Mouse (Mus musculus) heart, embryonic 14.5 days (tissue): Measurements from ENCODE around the gene Atg10. TPM values are rescaled to one million over a fixed set of nuclear protein-coding genes. Genes with fewer than 3 reads are reported as not detected.

Experiments used
- ATAC-seq: fragments of 200-750 bp; cut with Nextera tagmentation; 2 replicates; pipeline ENCODE4 v1.8.0; 2017; ENCODE audit warnings: low read depth, moderate TSS enrichment; ENCODE audit not compliant: insufficient number of reproducible peaks, insufficient read depth, low FRiP score
- H3K27ac ChIP-seq, 2 experiments: fragments of 200-500 bp in 1 of 2; fragments of 300-500 bp in 1 of 2; sonication (generic) in 1 of 2; replicated peaks in 1 of 2; 2 replicates each; pipeline ENCODE4 v1.5.1; 2012 to 2014; ENCODE audit warnings: low read depth in 2 of 2, low read length in 2 of 2, control low read depth in 1 of 2, mild to moderate bottlenecking in 1 of 2, mixed read lengths in 1 of 2; ENCODE audit not compliant: control insufficient read depth in 1 of 2, insufficient read depth in 1 of 2
- H3K27me3 ChIP-seq: fragments of 300-500 bp; sonication (generic); 2 replicates; pipeline ENCODE4 v1.6.1; 2014; ENCODE audit warnings: mild to moderate bottlenecking, low read length, control low read depth; ENCODE audit not compliant: control insufficient read depth, insufficient read depth
- H3K36me3 ChIP-seq: fragments of 300-500 bp; sonication (generic); 2 replicates; pipeline ENCODE4 v1.6.1; 2014; ENCODE audit warnings: mild to moderate bottlenecking, control low read depth, low read length, mixed read lengths; ENCODE audit not compliant: control insufficient read depth, insufficient read depth
- H3K4me1 ChIP-seq, 2 experiments: fragments of 200-500 bp in 1 of 2; fragments of 300-500 bp in 1 of 2; sonication (generic) in 1 of 2; 2 replicates each; pipeline ENCODE4 v1.6.1; 2012 to 2014; ENCODE audit warnings: low read length in 2 of 2, control low read depth in 1 of 2, mixed read lengths in 1 of 2; ENCODE audit not compliant: control insufficient read depth in 2 of 2, insufficient read depth in 2 of 2
- H3K4me2 ChIP-seq: fragments of 300-500 bp; sonication (generic); 2 replicates; pipeline ENCODE4 v1.6.1; 2014; ENCODE audit warnings: mild to moderate bottlenecking, low read length
- H3K4me3 ChIP-seq, 2 experiments: fragments of 200-500 bp in 1 of 2; fragments of 300-500 bp in 1 of 2; sonication (generic) in 1 of 2; 2 replicates each; pipeline ENCODE4 v1.5.1; 2012 to 2014; ENCODE audit warnings: low read length in 2 of 2, mild to moderate bottlenecking in 2 of 2, control low read depth in 1 of 2, low read depth in 1 of 2, moderate library complexity in 1 of 2; ENCODE audit not compliant: control insufficient read depth in 1 of 2, insufficient read depth in 1 of 2
- H3K9ac ChIP-seq: fragments of 300-500 bp; sonication (generic); 2 replicates; pipeline ENCODE4 v1.6.1; 2014; ENCODE audit warnings: mild to moderate bottlenecking, low read length
- H3K9me3 ChIP-seq: fragments of 300-500 bp; sonication (generic); 2 replicates; pipeline ENCODE4 v1.6.1; 2016; ENCODE audit warnings: low read length, control low read depth; ENCODE audit not compliant: control insufficient read depth
- WGBS: fragments of 180-500 bp; shearing (Covaris S2); extraction: QIAGEN DNeasy Blood & Tissue Kit; methylation state at CpG from one replicate; pipeline ENCODE4 v1.1.7; 2014; 5-methylcytosine and 5-hydroxymethylcytosine counted together
- polyA plus RNA-seq: library from polyadenylated mRNA; unstranded; fragments of >200 nt; fragmentation: Nextera tagmentation; extraction: Ambion mirVana; gene quantifications from 2 replicates; pipeline ENCODE4 v1.2.1, GENCODE M21; 2014

Gene Atg10
- polyA plus RNA-seq, 1 experiment from 2014 or later, result 36.4 TPM

DNA sequence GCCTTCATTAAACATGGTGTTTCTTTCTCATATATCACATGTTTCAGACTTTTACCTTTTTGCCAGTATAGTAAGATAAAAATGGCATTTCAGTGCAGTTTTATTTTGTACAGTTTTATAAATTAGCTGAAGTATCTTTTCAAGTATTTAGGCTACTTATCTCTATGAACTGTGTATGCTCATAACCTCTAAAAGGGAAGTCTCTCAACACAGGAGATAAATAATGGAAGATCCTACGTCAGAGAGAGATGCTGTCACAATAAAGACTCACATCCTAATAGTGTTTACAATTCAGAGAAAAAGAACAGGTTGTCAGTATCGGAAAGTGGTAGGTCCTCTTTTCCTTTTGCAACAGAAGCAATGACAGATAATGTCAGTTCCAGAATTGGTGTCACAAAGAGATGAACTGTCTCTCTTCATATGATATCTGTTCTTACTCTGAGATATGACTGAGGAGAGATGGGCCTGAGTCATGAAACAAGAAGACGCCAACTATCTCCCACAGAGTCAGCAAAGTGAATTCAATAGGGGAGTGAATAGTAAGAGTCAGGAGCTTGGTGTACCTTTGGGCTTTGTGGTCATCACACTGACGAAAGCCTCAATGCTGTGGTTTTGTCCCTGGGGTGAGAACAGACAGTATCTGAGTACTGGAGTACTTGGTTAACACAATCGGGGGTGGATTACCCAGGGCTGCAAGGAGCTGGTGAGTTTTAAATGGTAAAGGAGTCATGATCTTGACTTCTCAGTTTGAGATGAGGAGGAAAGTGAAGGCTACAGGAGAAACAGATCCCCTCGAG lies 242.7 kb downstream of the Atg10 start:
- 83% methylated on average over 6 of the region's 6 CpGs for WGBS
- Histone ChIP-seq H3K27me3 (no peaks in the 10 kb centered on the region), H3K9ac (no peak overlapping the region), H3K36me3 (no peaks in the 10 kb centered on the region), H3K9me3 (no peaks in the 10 kb centered on the region), H3K4me2 (no peak overlapping the region), H3K4me1 (no peaks in the 10 kb centered on the region), H3K27ac (no peak overlapping the region), H3K4me3 (no peak overlapping the region)
- no peak for ATAC-seq

DNA sequence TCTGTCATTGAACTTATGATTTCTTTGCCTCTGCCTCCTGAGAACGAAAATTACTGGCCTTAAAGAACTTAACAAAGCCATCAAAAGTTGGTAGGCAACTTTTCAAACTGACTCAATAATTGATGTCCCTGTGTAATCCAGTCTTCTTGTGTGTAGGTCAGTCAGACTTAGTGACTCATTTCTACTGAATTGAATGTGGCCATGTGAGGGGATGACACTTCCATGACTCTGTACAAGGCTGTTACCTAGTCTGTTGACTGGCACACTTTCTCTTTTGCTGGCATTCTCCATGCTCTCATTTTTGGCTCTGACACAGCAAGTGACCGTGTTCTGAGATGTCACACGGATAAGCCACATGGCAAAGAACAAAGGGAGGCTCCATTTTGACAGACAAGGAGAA lies 246.7 kb downstream of the Atg10 start:
- no peak overlapping the region for H3K9ac ChIP-seq
- no peak overlapping the region for H3K4me2 ChIP-seq
- H3K36me3 ChIP-seq, result no peaks in the 10 kb centered on the region
- 78% methylated on average over 3 of the region's 3 CpGs for WGBS
- no peak overlapping the region for H3K27ac ChIP-seq
- no peaks in the 10 kb centered on the region for H3K4me1 ChIP-seq
- ATAC-seq, result no peak
- no peaks in the 10 kb centered on the region for H3K9me3 ChIP-seq
- no peak overlapping the region for H3K4me3 ChIP-seq
- no peaks in the 10 kb centered on the region for H3K27me3 ChIP-seq

DNA sequence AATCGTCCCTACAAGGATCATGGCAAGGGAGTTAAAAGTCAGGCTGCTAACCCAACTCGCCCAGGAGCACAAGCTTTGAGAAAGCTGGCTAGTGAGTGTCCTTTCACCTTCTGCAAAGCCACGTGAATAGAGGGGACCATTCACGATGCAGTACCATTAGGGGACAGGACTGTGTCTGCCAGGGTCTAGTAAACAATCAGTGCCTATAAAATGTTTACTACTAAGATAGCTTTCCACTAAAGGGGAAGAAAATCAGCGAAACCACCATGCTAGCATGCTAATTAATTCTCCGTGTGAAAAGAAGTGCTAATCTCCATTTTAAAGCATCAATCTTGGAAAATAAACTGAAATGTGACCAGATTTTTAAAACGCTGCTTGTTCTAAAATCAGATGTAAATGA lies 250.4 kb downstream of the Atg10 start:
- H3K27me3 ChIP-seq, result no peaks in the 10 kb centered on the region
- H3K9me3 ChIP-seq, result no peaks in the 10 kb centered on the region
- no peak overlapping the region for H3K27ac ChIP-seq
- no peak overlapping the region for H3K9ac ChIP-seq
- H3K4me3 ChIP-seq, result no peak overlapping the region
- no peaks in the 10 kb centered on the region for H3K36me3 ChIP-seq
- ATAC-seq, result no peak
- H3K4me2 ChIP-seq, result no peak overlapping the region
- H3K4me1 ChIP-seq, result 0 out of 4 replicates have a peak, but pooled peaks cover 0 to 3% of the 10 kb centered on the region in 2 experiments
- WGBS, result 71% methylated on average over 7 of the region's 7 CpGs

DNA sequence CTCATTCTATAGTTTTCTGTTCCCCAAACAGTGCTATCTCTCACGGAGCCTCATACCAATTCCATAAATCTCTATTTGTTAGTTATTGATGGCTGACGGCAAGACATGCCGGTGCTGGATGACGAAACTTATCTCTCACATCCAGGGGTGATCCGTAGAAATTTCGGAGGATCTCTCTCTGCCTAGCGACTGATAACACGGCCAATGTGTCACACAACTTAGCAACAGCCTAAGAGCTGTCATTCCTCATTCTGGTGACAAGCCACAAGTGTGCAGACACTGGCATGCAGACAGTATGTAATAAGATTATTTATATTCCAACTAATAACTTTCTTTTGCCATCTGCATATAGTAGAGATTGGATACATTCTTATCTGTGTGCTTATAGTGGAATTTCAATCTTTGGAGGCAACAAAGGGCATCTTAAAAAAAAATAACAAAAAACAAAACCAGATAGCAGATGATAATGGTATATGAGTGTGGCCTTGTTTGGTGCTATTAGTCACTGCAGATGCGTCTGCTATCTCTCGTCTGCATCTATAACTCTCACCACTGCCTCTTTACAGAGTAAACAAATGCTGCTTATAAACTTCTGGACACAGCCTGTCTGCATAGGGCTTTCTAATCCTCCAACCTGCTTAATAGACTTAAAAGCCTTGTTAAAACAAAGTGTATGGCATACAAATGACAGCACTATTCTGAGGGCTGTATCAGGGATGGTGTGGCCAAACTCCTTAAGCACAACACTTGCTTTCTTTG lies 253.3 kb downstream of the Atg10 start:
- WGBS, result 42% methylated on average over 10 of the region's 10 CpGs

DNA sequence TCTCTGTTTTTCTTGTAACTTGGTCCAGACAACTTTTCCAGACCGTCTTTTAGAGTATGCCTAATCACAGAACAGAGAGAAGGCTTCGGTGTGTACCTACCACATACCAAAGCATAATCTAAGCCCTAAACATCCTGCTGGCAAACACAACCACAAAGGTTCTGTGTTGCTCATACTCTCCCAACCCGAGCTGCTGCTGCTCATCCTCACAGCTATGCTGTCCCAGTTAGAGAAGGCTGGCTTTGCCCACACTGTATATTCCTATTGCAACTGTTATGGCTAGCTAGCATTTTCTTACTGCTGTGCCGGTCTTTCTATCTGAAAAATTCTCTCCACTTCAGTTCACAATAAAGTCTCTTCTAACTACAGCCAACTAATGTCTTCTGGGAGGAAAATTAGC lies 254.8 kb downstream of the Atg10 start:
- H3K27ac ChIP-seq, result no peak overlapping the region
- ATAC-seq, result no peak
- no peak overlapping the region for H3K9ac ChIP-seq
- no peaks in the 10 kb centered on the region for H3K36me3 ChIP-seq
- H3K4me1 ChIP-seq, result 0 out of 4 replicates have a peak, but pooled peaks cover 0 to 3% of the 10 kb centered on the region in 2 experiments
- H3K4me3 ChIP-seq, result no peak overlapping the region
- H3K27me3 ChIP-seq, result no peaks in the 10 kb centered on the region
- no peaks in the 10 kb centered on the region for H3K9me3 ChIP-seq
- no peak overlapping the region for H3K4me2 ChIP-seq
- 60% methylated on average over 4 of the region's 4 CpGs for whole genome bisulfite sequencing

More for the DNA sequence above, 253.3 kb downstream of the Atg10 start:
- no peak overlapping the region for H3K4me3 ChIP-seq
- no peak overlapping the region for H3K9ac ChIP-seq
- H3K27ac ChIP-seq, result no peak overlapping the region
- no peak for ATAC-seq
- no peak overlapping the region for H3K4me2 ChIP-seq
- H3K9me3 ChIP-seq, result no peaks in the 10 kb centered on the region
- no peaks in the 10 kb centered on the region for H3K36me3 ChIP-seq
- no peaks in the 10 kb centered on the region for H3K27me3 ChIP-seq
- H3K4me1 ChIP-seq, result 0 out of 4 replicates have a peak, but pooled peaks cover 0 to 3% of the 10 kb centered on the region in 2 experiments

DNA sequence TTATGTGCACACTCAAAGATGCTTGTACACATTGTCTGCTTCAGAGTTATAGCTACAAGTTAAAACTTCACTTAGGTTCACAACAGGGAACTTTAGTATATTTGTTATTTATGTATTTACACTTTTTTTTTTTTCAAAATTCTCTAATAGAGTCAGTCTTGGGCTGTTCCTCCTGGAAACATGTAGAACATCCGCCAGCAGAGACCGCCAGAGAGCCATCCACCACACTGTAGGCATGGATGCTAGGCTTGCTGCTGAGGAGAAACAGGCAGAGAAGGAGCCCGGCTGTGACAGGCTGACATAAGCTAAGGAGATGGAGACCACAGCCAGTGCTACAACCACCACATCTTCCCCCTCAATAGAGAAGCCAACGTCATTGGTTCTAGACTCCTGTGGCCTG lies 256.3 kb downstream of the Atg10 start:
- Histone ChIP-seq H3K36me3 (no peaks in the 10 kb centered on the region), H3K4me1 (peaks cover 2 to 7% of the 10 kb centered on the region in 2 experiments; a peak in 2 of 4 replicates), H3K9me3 (no peaks in the 10 kb centered on the region), H3K27me3 (no peaks in the 10 kb centered on the region), H3K4me3 (no peak overlapping the region), H3K4me2 (no peak overlapping the region), H3K9ac (no peak overlapping the region), H3K27ac (no peak overlapping the region)
- WGBS, result 8% methylated on average over 4 of the region's 4 CpGs
- ATAC-seq, result no peak

DNA sequence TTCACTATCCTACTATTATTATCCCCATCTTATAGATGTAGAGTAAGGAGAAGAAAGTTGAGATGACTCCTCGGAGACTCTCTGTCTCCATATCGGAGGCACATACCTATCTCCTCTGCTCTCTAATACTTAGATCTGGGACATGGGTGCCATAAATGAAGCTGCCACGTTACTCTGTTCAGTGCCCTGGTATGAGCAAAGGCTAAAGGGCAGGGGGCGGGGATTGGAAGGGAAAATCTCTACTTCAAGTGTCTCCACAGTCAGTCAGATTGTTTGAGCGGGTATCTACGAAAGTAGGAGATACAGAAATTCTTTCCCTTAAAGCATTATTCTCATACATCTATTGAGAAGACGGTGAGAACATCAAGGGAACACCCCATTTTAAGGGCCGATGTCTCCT lies 257.8 kb downstream of the Atg10 start:
- H3K27ac ChIP-seq, result no peak overlapping the region
- no peaks in the 10 kb centered on the region for H3K27me3 ChIP-seq
- no peaks in the 10 kb centered on the region for H3K9me3 ChIP-seq
- H3K4me2 ChIP-seq, result no peak overlapping the region
- no peak overlapping the region for H3K4me3 ChIP-seq
- H3K36me3 ChIP-seq, result no peaks in the 10 kb centered on the region
- WGBS, result 67% methylated on average over 8 of the region's 8 CpGs
- ATAC-seq, result no peak
- no peak overlapping the region for H3K9ac ChIP-seq
- H3K4me1 ChIP-seq, result peaks cover 2 to 7% of the 10 kb centered on the region in 2 experiments; a peak in 2 of 4 replicates
